Mouse (Mus musculus) hindbrain, embryonic 11.5 days (tissue): ENCODE results near the gene Ina. TPM values are rescaled to one million over a fixed set of nuclear protein-coding genes. Genes with fewer than 3 reads are reported as not detected.
"Not testable (repeated sequence)": the region's sequence is repeated elsewhere in the genome, so short reads cannot be mapped to it uniquely, and the experiment has no call there.

ENCODE experiments used
- ATAC-seq: fragments of 200-750 bp; cut with Nextera tagmentation; 2 replicates; pipeline ENCODE4 v1.8.0; 2017; ENCODE audit warnings: mild to moderate bottlenecking, moderate TSS enrichment, moderate library complexity; ENCODE audit not compliant: low FRiP score
- DNase-seq: peaks from one replicate; pipeline ENCODE4 v3.0.0-alpha.2; 2015; ENCODE audit warnings: low spot score
- H3K27ac ChIP-seq: fragments of 300-500 bp; sonication (generic); 2 replicates; pipeline ENCODE4 v1.5.1; 2014; ENCODE audit warnings: mild to moderate bottlenecking, low read depth, low read length
- H3K27me3 ChIP-seq: fragments of 300-500 bp; sonication (generic); 2 replicates; pipeline ENCODE4 v1.6.1; 2014; ENCODE audit warnings: mild to moderate bottlenecking, low read length, moderate library complexity, mixed read lengths; ENCODE audit not compliant: control insufficient read depth, insufficient read depth
- H3K36me3 ChIP-seq: fragments of 300-500 bp; sonication (generic); 2 replicates; pipeline ENCODE4 v1.6.1; 2014; ENCODE audit warnings: mild to moderate bottlenecking, low read length, moderate library complexity, mixed read lengths; ENCODE audit not compliant: control insufficient read depth, insufficient read depth
- H3K4me1 ChIP-seq: fragments of 300-500 bp; sonication (generic); replicated peaks from 2 replicates; pipeline ENCODE4 v1.6.1; 2014; ENCODE audit warnings: low read length, mixed read lengths; ENCODE audit not compliant: control insufficient read depth, insufficient read depth
- H3K4me2 ChIP-seq: fragments of 300-500 bp; sonication (generic); replicated peaks from 2 replicates; pipeline ENCODE4 v1.6.1; 2014; ENCODE audit warnings: mild to moderate bottlenecking, low read depth, low read length
- H3K4me3 ChIP-seq: fragments of 300-500 bp; sonication (generic); 2 replicates; pipeline ENCODE4 v1.5.1; 2014; ENCODE audit warnings: low read depth, low read length
- H3K9ac ChIP-seq: fragments of 300-500 bp; sonication (generic); 2 replicates; pipeline ENCODE4 v1.6.1; 2014; ENCODE audit warnings: low read depth, low read length
- H3K9me3 ChIP-seq: fragments of 300-500 bp; sonication (generic); 2 replicates; pipeline ENCODE4 v1.6.1; 2016; ENCODE audit warnings: low read length; ENCODE audit not compliant: control insufficient read depth
- WGBS: fragments of 180-500 bp; shearing (Covaris S2); extraction: QIAGEN DNeasy Blood & Tissue Kit; methylation state at CpG from one replicate; pipeline ENCODE4 v1.1.7; 2014; 5-methylcytosine and 5-hydroxymethylcytosine counted together
- polyA plus RNA-seq: library from polyadenylated mRNA; unstranded; fragments of >200 nt; fragmentation: Nextera tagmentation; extraction: Ambion mirVana; gene quantifications from 2 replicates; pipeline ENCODE4 v1.2.1, GENCODE M21; 2014

The Ina gene
- polyA plus RNA-seq, 1 experiment from 2014 or later = 266 TPM

DNA sequence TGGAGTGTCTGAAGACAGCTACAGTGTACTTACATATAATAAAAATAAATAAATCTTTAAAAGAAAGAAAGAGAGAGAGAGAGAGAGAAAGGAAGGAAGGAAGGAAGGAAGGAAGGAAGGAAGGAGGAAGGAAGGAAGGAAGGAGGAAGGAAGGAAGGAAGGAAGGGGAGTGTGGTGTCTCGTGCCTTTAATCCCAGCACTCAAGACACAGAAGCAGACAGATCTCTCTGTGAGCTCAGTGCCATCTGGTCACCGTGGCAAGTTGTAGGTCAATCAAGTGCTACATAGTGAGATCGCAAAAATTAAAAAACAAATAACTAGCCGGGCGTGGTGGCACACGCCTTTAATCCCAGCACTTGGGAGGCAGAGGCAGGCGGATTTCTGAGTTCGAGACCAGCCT lies 23.9 kb upstream of the Ina start:
- ATAC-seq, H3K4me2 ChIP-seq, DNase-seq, H3K9me3 ChIP-seq, H3K9ac ChIP-seq, H3K4me3 ChIP-seq, H3K27me3 ChIP-seq, H3K4me1 ChIP-seq, H3K36me3 ChIP-seq, H3K27ac ChIP-seq: not testable (repeated sequence)
- 91% methylated on average over 8 of the region's 8 CpGs for WGBS

- Histone ChIP-seq H3K4me1 (peaks cover 4% of the 10 kb centered on the region; the same call in 1 of the 2 replicates), H3K27me3 (no peaks in the 10 kb centered on the region), H3K9ac (no peak overlapping the region), H3K27ac (no peak overlapping the region), H3K4me2 (no peak overlapping the region), H3K4me3 (no peak overlapping the region), H3K36me3 (no peaks in the 10 kb centered on the region), H3K9me3 (no peaks in the 10 kb centered on the region)
- WGBS = 15% methylated on average over 5 of the region's 5 CpGs
- ATAC-seq = no peak
- peak; percentile 93 for DNase-seq
Measured at GRCm38 (mm10) chr19:46991145-46991544, 23.4 kb upstream of the Ina start.

DNA sequence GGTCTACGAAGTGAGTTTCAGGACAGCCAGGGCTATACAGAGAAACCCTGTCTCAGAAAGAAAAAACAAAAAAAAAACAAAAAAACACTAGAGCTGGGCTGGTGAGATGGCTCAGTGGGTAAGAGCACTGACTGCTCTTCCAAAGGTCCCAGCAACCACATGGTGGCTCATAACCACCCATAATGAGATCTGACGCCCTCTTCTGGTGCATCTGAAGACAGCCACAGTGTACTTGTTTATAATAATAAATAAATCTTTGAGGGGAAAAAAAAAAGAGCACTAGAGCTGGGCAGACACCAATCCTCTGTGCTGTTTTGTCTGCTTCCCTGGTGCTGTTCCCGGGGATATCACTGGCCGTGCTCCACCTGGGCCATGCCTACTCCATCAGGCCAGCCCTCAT lies 22.2 kb upstream of the Ina start:
- H3K9me3 ChIP-seq, H3K9ac ChIP-seq, H3K4me1 ChIP-seq, DNase-seq, H3K4me3 ChIP-seq, H3K4me2 ChIP-seq, H3K27me3 ChIP-seq, H3K36me3 ChIP-seq, H3K27ac ChIP-seq, ATAC-seq: not testable (repeated sequence)
- WGBS = 77% methylated on average over 4 of the region's 4 CpGs

DNA sequence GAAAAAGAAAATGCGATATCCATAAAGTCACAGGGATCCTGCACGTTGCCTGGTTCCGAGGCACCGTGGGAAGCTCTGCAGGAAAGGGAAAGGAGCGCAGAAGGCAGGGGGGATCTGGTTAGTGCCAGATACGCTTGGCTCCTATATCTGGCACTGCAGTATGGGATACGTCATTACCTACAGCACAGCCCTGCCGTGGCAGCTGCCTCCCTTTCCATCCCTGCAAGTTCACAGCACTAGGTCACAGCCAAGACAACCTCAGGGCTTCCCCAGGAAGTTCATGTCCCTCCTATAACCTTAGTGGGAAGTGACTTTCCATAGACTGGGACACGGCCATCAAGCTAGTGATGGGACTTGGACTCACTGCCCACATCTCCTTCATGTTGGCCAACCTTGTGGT lies 18.4 kb upstream of the Ina start:
- Histone ChIP-seq H3K9ac (no peak overlapping the region), H3K4me1 (no peaks in the 10 kb centered on the region), H3K27ac (no peak overlapping the region), H3K9me3 (no peaks in the 10 kb centered on the region), H3K4me3 (no peak overlapping the region), H3K36me3 (no peaks in the 10 kb centered on the region), H3K4me2 (no peak overlapping the region), H3K27me3 (no peaks in the 10 kb centered on the region)
- DNase-seq = no peak
- ATAC-seq = no peak
- WGBS = 81% methylated on average over 9 of the region's 9 CpGs

GRCm38 (mm10) chr19:46998168-46998870 lies 16.2 kb upstream of the Ina start:
- H3K4me1 ChIP-seq = no peaks in the 10 kb centered on the region
- H3K4me2 ChIP-seq = no peak overlapping the region
- no peak overlapping the region for H3K9ac ChIP-seq
- no peaks in the 10 kb centered on the region for H3K27me3 ChIP-seq
- H3K4me3 ChIP-seq = no peak overlapping the region
- ATAC-seq = no peak
- no peak for DNase-seq
- WGBS = 87% methylated on average over 8 of the region's 8 CpGs
- H3K9me3 ChIP-seq = no peaks in the 10 kb centered on the region
- no peak overlapping the region for H3K27ac ChIP-seq
- no peaks in the 10 kb centered on the region for H3K36me3 ChIP-seq

DNA sequence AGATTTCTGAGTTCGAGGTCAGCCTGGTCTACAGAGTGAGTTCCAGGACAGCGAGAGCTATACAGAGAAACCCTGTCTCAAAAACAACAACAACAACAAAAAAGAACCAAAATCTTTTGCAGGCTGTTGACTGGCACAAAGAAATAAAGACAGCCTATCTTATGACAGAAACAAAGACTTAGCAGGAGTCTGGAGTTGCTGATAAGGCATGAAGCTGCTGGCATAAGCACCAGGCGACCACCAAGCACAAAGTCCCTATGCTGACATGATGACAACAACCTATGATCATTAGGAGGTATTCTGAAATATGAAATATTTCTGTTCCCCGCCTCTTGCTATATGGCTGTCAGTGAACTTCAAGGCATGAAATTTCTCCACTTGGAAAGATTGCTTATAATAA lies 15.5 kb upstream of the Ina start:
- Histone ChIP-seq H3K4me3 (no peak overlapping the region), H3K27ac (no peak overlapping the region), H3K4me1 (no peaks in the 10 kb centered on the region), H3K4me2 (no peak overlapping the region), H3K9ac (no peak overlapping the region), H3K27me3 (no peaks in the 10 kb centered on the region), H3K36me3 (no peaks in the 10 kb centered on the region), H3K9me3 (no peaks in the 10 kb centered on the region)
- DNase-seq = no peak
- no peak for ATAC-seq
- WGBS = 90% methylated on average over 4 of the region's 4 CpGs

DNA sequence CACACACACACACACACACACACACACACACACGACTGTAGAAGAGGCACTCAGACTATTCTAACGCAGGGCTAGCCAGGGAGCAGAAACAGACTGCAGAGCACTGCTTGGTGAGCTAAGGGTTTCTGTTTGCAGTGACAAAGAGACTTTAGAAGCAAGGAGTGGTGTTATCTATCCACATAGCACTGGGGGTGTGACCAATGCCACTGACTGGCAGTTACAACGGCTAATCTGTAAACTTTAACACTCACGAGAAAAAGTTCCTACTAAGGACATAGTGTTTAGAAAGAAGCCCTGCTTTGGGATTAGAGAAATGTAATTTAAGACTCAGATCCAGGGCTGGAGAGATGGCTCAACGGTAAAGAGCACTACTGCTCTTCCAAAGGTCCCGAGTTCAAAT lies 14.7 kb upstream of the Ina start:
- Histone ChIP-seq H3K4me1 (no peaks in the 10 kb centered on the region), H3K27me3 (no peaks in the 10 kb centered on the region), H3K9me3 (no peaks in the 10 kb centered on the region), H3K4me3 (no peak overlapping the region), H3K4me2 (no peak overlapping the region), H3K27ac (no peak overlapping the region), H3K9ac (no peak overlapping the region), H3K36me3 (no peaks in the 10 kb centered on the region)
- ATAC-seq (no peak), DNase-seq (no peak)
- 91% methylated on average over 6 of the region's 6 CpGs for WGBS

GRCm38 (mm10) chr19:47000357-47000756 lies 14.1 kb upstream of the Ina start:
- H3K4me2 ChIP-seq, H3K36me3 ChIP-seq, H3K4me3 ChIP-seq, ATAC-seq, H3K27me3 ChIP-seq, H3K9ac ChIP-seq, H3K27ac ChIP-seq, H3K4me1 ChIP-seq, DNase-seq, H3K9me3 ChIP-seq: not testable (repeated sequence)
- WGBS = 81% methylated on average over 2 of the region's 3 CpGs

DNA sequence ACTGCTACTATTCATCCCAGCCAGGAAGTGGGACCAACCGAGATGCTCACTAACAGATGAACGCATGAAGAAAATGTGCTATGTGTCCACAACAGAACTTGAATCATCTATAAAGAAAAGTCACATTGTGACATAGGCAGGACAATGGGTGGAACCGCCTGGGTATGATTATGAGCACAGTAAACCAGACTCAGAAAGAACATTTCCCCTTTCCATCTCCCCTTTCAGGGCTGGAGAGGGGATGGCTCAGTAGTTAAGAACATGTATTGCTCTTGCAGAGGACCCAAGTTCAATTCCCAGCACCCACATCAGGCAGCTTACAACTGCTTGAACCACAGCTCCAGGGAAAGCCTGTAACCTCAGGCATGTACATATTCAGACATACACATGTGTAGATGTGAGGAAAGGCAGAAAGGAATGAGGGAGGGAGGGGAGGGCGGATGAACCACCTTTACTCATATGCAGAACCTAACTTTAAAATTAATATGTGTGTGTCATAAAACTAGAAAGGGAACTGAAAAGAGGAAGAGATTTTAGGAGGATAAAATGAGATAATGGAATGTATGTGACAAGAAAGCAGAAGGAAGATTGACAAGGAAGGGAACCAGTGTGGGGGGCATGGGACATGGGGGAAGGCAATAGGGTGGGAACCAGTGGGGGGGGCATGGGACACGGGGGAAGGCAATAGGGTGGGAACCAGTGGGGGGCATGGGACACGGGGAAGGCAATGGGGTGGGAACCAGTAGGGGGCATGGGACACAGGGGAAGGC lies 10.6 kb upstream of the Ina start:
- Histone ChIP-seq H3K36me3 (no peaks in the 10 kb centered on the region), H3K27me3 (no peaks in the 10 kb centered on the region), H3K4me3 (no peak overlapping the region), H3K27ac (no peak overlapping the region), H3K9me3 (no peaks in the 10 kb centered on the region), H3K4me2 (no peak overlapping the region), H3K4me1 (no peaks in the 10 kb centered on the region), H3K9ac (no peak overlapping the region)
- DNase-seq = no peak
- WGBS = 83% methylated on average over 6 of the region's 6 CpGs
- ATAC-seq = no peak
